Comparison of ENCODE assay signal across 28 mouse cellular contexts in the genomic region with DNA sequence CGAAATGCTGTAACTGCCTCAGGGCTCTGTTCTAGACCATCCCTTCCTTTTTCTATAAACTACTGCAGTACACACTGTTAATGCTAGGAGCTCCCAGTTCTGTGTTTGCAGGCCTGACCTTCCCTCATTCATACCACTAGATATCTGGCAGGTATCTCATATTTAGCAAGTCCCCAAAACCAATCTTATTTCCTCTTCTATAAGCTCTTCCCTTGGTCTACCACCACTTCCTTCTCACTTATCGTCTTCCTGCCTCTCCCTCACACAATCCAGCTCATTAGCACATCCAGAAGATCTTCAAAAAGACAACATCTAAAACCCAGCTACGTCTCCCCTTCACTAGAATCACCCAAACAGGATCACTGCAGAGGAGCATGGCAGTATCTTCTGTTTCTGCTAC. TPM values are rescaled to one million over a fixed set of nuclear protein-coding genes. Genes with fewer than 3 reads are reported as not detected.
DNase-seq lines count a peak whose midpoint lies in the region; ATAC-seq lines count a peak whose summit lies in the region.
"Had no signal": no experiment of that assay in that cellular context is flagged by ENCODE, and none has a peak within 500 bp of the region (broad histone marks: within the 10 kb centered on the region; RNA-seq: fewer than 3 reads in every experiment).

No protein-coding gene starts in this region.

- ATAC-seq in liver, embryonic 13.5 days (ENCODE audit: low read depth): no peak
- ATAC-seq in liver, embryonic 12.5 days: no peak
- ATAC-seq in granulocyte monocyte progenitor cell, adult 5-6 weeks (replicated peaks; ENCODE audit: poor library complexity, severe bottlenecking): peak; percentile 82
- ATAC-seq in erythroblast, adult 5-6 weeks (replicated peaks; ENCODE audit: low FRiP score, poor library complexity, severe bottlenecking): no peak
- ATAC-seq: hindbrain, embryonic 16.5 days; intestine, postnatal 0 days; lung, postnatal 0 days; midbrain, embryonic 16.5 days had no signal

- no peaks in the 10 kb centered on the region for H3K9me3 ChIP-seq in liver, embryonic 13.5 days (replicated peaks)
- H3K9me3 ChIP-seq in liver, embryonic 12.5 days (replicated peaks): no peaks in the 10 kb centered on the region
- H3K9me3 ChIP-seq in megakaryocyte, embryonic 14.5 days: peaks cover 8% of the 10 kb centered on the region
- H3K9me3 ChIP-seq: forebrain, embryonic 12.5 days; kidney, embryonic 15.5 days; liver, embryonic 15.5 days had no signal

- no peak overlapping the region for H3K9ac ChIP-seq in liver, embryonic 13.5 days
- H3K9ac ChIP-seq in liver, embryonic 12.5 days: no peak overlapping the region
- H3K9ac ChIP-seq: embryonic facial prominence, embryonic 12.5 days; forebrain, embryonic 12.5 days; kidney, embryonic 15.5 days; limb, embryonic 12.5 days; liver, embryonic 15.5 days had no signal

- no peak overlapping the region for H3K27ac ChIP-seq in liver, embryonic 13.5 days
- H3K27ac ChIP-seq in liver, embryonic 12.5 days: no peak overlapping the region
- H3K27ac ChIP-seq: embryonic facial prominence, embryonic 12.5 days; forebrain, embryonic 12.5 days; kidney, embryonic 15.5 days; limb, embryonic 12.5 days; liver, embryonic 15.5 days had no signal

- DNase-seq in liver, embryonic 13.5 days: no peak
- DNase-seq in spleen, postnatal 10 days (ENCODE audit: low spot score in 2 of 2): no peak
- DNase-seq in B cell, adult 2 months: no peak
- no peak for DNase-seq in embryo, embryonic 10.5 days (ENCODE audit: low spot score)
- DNase-seq: adrenal gland, postnatal 25 days; cerebellum, adult 11-12 months; cerebellum, postnatal 10 days; heart, adult 11 months; kidney, postnatal 36 days; right cerebral cortex, adult 18-20 months; thymus, postnatal 14 days had no signal

- 0 out of 2 replicates have a peak overlapping the region, but pooled peaks have one; percentile 8 for H3K4me2 ChIP-seq in liver, embryonic 13.5 days
- H3K4me2 ChIP-seq in liver, embryonic 12.5 days: no peak overlapping the region
- H3K4me2 ChIP-seq: embryonic facial prominence, embryonic 12.5 days; forebrain, embryonic 12.5 days; heart, embryonic 11.5 days; kidney, embryonic 15.5 days; limb, embryonic 12.5 days had no signal

- 30% methylated on average over 3 of the region's 3 CpGs for WGBS in liver, embryonic 13.5 days (ENCODE audit: insufficient replicate concordance)
- WGBS in liver, embryonic 12.5 days (ENCODE audit: insufficient replicate concordance): 22% methylated on average over 3 of the region's 3 CpGs

- no peak overlapping the region for H3K4me3 ChIP-seq in liver, embryonic 13.5 days (replicated peaks)
- H3K4me3 ChIP-seq in liver, embryonic 12.5 days: no peak overlapping the region
- H3K4me3 ChIP-seq in megakaryocyte, embryonic 14.5 days (replicated peaks): peak overlapping the region; percentile 85
- H3K4me3 ChIP-seq: embryonic facial prominence, embryonic 12.5 days; erythroblast, embryonic 14.5 days; forebrain, embryonic 12.5 days; kidney, embryonic 15.5 days; limb, embryonic 12.5 days; liver, embryonic 15.5 days; myocyte had no signal

- no peaks in the 10 kb centered on the region for H3K27me3 ChIP-seq in liver, embryonic 13.5 days
- no peaks in the 10 kb centered on the region for H3K27me3 ChIP-seq in liver, embryonic 12.5 days (replicated peaks)
- H3K27me3 ChIP-seq in megakaryocyte, embryonic 14.5 days (replicated peaks): no peaks in the 10 kb centered on the region
- H3K27me3 ChIP-seq: CH12.LX; embryonic facial prominence, embryonic 12.5 days; forebrain, embryonic 12.5 days; kidney, embryonic 15.5 days; limb, embryonic 12.5 days; liver, embryonic 15.5 days had no signal

- peaks cover 8% of the 10 kb centered on the region for H3K36me3 ChIP-seq in liver, embryonic 13.5 days
- H3K36me3 ChIP-seq in liver, embryonic 12.5 days: peaks cover 14% of the 10 kb centered on the region
- H3K36me3 ChIP-seq in megakaryocyte, embryonic 14.5 days (replicated peaks; ENCODE audit: low read length): peaks cover 28% of the 10 kb centered on the region

- peaks cover 21% of the 10 kb centered on the region for H3K4me1 ChIP-seq in liver, embryonic 13.5 days (replicated peaks)
- peaks cover 21% of the 10 kb centered on the region for H3K4me1 ChIP-seq in liver, embryonic 12.5 days
- H3K4me1 ChIP-seq in megakaryocyte, embryonic 14.5 days: peaks cover 44% of the 10 kb centered on the region
- H3K4me1 ChIP-seq: embryonic facial prominence, embryonic 12.5 days; limb, embryonic 12.5 days had no signal

RNA-seq across cellular contexts. Expression of a gene that starts 19.1 kb away (rescaled TPM):
- 2.9 and 3.2 TPM in 2 replicates for polyA plus RNA-seq in liver, embryonic 13.5 days (2015; fragmentation: Nextera tagmentation; extraction: Ambion mirVana)
- polyA plus RNA-seq in liver, embryonic 12.5 days (2016; fragmentation: Nextera tagmentation; extraction: Ambion mirVana): 4.3 and 4.9 TPM in 2 replicates
- total RNA-seq in granulocyte monocyte progenitor cell, adult 5-6 weeks (2014; fragmentation: Nextera tagmentation): 16.3 and 18.3 TPM in 2 replicates
- 21.9 and 25.5 TPM in 2 replicates for total RNA-seq in granulocyte monocyte progenitor cell, adult 5-6 weeks (2017)
- polyA plus RNA-seq in megakaryocyte, embryonic 14.5 days (2012; ENCODE audit: insufficient read depth, low replicate concordance): 0.38 TPM in 1 of 2 replicates, not detected in the other
- 11.1 and 13.3 TPM in 2 replicates for total RNA-seq in erythroblast, adult 5-6 weeks (2015; ENCODE audit: low replicate concordance)
- total RNA-seq in erythroblast, adult 5-6 weeks (2017; ENCODE audit: low replicate concordance): 5.9 and 6.3 TPM in 2 replicates
- polyA plus RNA-seq: erythroblast, embryonic 14.5 days had no signal
